Comparison of ENCODE assay signal across 8 mouse cellular contexts in the genomic region with DNA sequence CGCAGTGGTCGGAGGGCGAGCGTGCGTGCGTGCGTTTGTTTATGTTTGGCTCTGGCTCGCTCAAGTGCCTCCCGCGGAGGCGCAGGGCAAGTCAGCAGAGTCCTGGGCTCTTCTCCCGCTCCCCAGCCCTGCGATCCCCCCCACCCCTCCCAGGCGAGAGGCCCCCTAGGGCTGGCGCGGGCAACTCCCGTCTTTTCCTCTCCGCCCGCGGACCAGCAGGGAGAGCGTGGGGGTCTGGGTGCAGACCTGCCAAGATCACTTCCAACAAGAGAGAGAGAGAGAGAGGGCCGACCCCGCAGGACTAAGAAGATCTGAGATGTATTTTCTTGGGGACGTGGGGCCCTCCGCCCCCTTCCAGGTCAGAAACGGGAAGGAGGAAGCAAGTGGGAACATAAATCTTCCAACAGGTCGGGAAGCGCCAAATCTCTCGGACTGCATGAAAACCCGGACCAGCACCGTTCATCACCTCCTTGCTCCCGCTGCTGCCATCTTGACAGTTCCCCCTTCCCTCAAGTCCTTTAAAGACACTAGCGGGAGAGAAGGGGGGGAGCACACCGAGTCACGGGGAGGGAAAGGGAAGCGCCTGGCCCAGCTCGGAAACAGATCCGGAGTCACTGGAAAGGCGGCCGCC. TPM values are rescaled to one million over a fixed set of nuclear protein-coding genes. Genes with fewer than 3 reads are reported as not detected.
DNase-seq lines count a peak whose midpoint lies in the region; ATAC-seq and TF ChIP-seq lines count a peak whose summit lies in the region.

No protein-coding gene starts in this region.

- H3K9ac ChIP-seq in forebrain, embryonic 15.5 days (replicated peaks), result peak overlapping the region; percentile 81
- H3K9ac ChIP-seq in limb, embryonic 15.5 days, result peak overlapping the region; percentile 65
- peak overlapping the region; percentile 89 for H3K9ac ChIP-seq in neural tube, embryonic 13.5 days

- peak overlapping the region; percentile 88 for H3K4me2 ChIP-seq in forebrain, embryonic 15.5 days (replicated peaks)
- peak overlapping the region; percentile 97 for H3K4me2 ChIP-seq in limb, embryonic 15.5 days
- peak overlapping the region; percentile 98 for H3K4me2 ChIP-seq in neural tube, embryonic 13.5 days

- ATAC-seq in frontal cortex, adult (ENCODE audit: low TSS enrichment), result peak; percentile 15
- ATAC-seq in forebrain, embryonic 15.5 days (replicated peaks), result peak; percentile 1; the same call in 1 of the 2 replicates
- ATAC-seq in limb, embryonic 15.5 days (ENCODE audit: insufficient number of reproducible peaks, low FRiP score, low TSS enrichment, low read depth), result no peak
- peak; percentile 3 for ATAC-seq in neural tube, embryonic 13.5 days (ENCODE audit: low read depth)

- peak overlapping the region; percentile 82 for H3K4me3 ChIP-seq in thymus, adult 2 months (ENCODE audit: control insufficient read depth, insufficient read depth, low read length)
- H3K4me3 ChIP-seq in forebrain, embryonic 15.5 days, result peak overlapping the region; percentile 90
- H3K4me3 ChIP-seq in limb, embryonic 15.5 days, result peak overlapping the region; percentile 75
- H3K4me3 ChIP-seq in neural tube, embryonic 13.5 days, result peak overlapping the region; percentile 83

- H3K27me3 ChIP-seq in thymus, adult 2 months (ENCODE audit: control insufficient read depth, insufficient read depth, low read length), result no peaks in the 10 kb centered on the region
- peaks cover 4% of the 10 kb centered on the region; the same call in 1 of the 2 replicates for H3K27me3 ChIP-seq in forebrain, embryonic 15.5 days
- no peaks in the 10 kb centered on the region for H3K27me3 ChIP-seq in limb, embryonic 15.5 days
- peaks cover 30% of the 10 kb centered on the region for H3K27me3 ChIP-seq in neural tube, embryonic 13.5 days

- no peaks in the 10 kb centered on the region for H3K36me3 ChIP-seq in thymus, adult 2 months (ENCODE audit: control insufficient read depth, insufficient read depth, low read length)
- no peaks in the 10 kb centered on the region for H3K36me3 ChIP-seq in forebrain, embryonic 15.5 days
- no peaks in the 10 kb centered on the region for H3K36me3 ChIP-seq in limb, embryonic 15.5 days
- H3K36me3 ChIP-seq in neural tube, embryonic 13.5 days, result no peaks in the 10 kb centered on the region

- peak overlapping the region; percentile 66 for H3K27ac ChIP-seq in thymus, adult 2 months (ENCODE audit: control insufficient read depth, insufficient read depth, low read length)
- peak overlapping the region; percentile 99 for H3K27ac ChIP-seq in forebrain, embryonic 15.5 days (replicated peaks)
- H3K27ac ChIP-seq in limb, embryonic 15.5 days, result peak overlapping the region; percentile 100
- peak overlapping the region; percentile 98 for H3K27ac ChIP-seq in neural tube, embryonic 13.5 days (replicated peaks)

- no peaks in the 10 kb centered on the region for H3K9me3 ChIP-seq in forebrain, embryonic 15.5 days
- H3K9me3 ChIP-seq in limb, embryonic 15.5 days, result no peaks in the 10 kb centered on the region
- no peaks in the 10 kb centered on the region for H3K9me3 ChIP-seq in neural tube, embryonic 13.5 days

- no peak for TF ChIP-seq CTCF in thymus, adult 2 months (IDR thresholded peaks at IDR 0.05; ENCODE audit: borderline replicate concordance, control insufficient read depth, extremely low read depth, insufficient read depth, low read length, poor library complexity)

- DNase-seq in frontal cortex, postnatal 14 days (ENCODE audit: low spot score in 2 of 2), result no peak
- DNase-seq in thymus, adult 2 months, result no peak
- DNase-seq in thymus, postnatal 25 days, result no peak
- no peak for DNase-seq in B cell, adult 2 months

- WGBS in thymus, adult 2 months, result under 1% methylated on average over 40 of the region's 40 CpGs
- WGBS in forebrain, embryonic 15.5 days, result under 1% methylated on average over 39 of the region's 40 CpGs
- WGBS in limb, embryonic 15.5 days, result 0% methylated on average over 38 of the region's 40 CpGs
- WGBS in neural tube, embryonic 13.5 days, result 0% methylated on average over 40 of the region's 40 CpGs

- TF ChIP-seq POLR2A in thymus, adult 2 months (IDR thresholded peaks at IDR 0.05; ENCODE audit: control insufficient read depth, extremely low read depth, insufficient read depth, low read length, poor library complexity), result no peak

- peaks cover 26% of the 10 kb centered on the region for H3K4me1 ChIP-seq in thymus, adult 2 months (replicated peaks; ENCODE audit: control insufficient read depth, insufficient read depth, low read length)
- peaks cover 43% of the 10 kb centered on the region for H3K4me1 ChIP-seq in forebrain, embryonic 15.5 days
- peaks cover 40% of the 10 kb centered on the region for H3K4me1 ChIP-seq in limb, embryonic 15.5 days
- peaks cover 46% of the 10 kb centered on the region for H3K4me1 ChIP-seq in neural tube, embryonic 13.5 days (replicated peaks)

RNA-seq across cellular contexts. Expression of a gene that starts 0.6 kb away (rescaled TPM):
- 76.6 and 83.4 TPM in 2 replicates for polyA plus RNA-seq in thymus, adult 2 months (2012; rRNA removed)
- polyA plus RNA-seq in forebrain, embryonic 15.5 days (2015; fragmentation: Nextera tagmentation; extraction: Ambion mirVana), result 4.6 and 5.3 TPM in 2 replicates
- polyA plus RNA-seq in limb, embryonic 15.5 days (2015; fragmentation: Nextera tagmentation; extraction: Ambion mirVana), result 9.0 and 10.2 TPM in 2 replicates
- 4.2 and 4.9 TPM in 2 replicates for polyA plus RNA-seq in neural tube, embryonic 13.5 days (2015; fragmentation: Nextera tagmentation; extraction: Ambion mirVana)
